Mouse (Mus musculus) embryo, embryonic 11 days (tissue): Measurements from ENCODE around the gene Bmx.

Experiments used
- DNase-seq: peaks from one replicate; pipeline ENCODE4 v3.0.0-alpha.2; 2015

Gene Bmx

GRCm38 (mm10) chrX:164258057-164258456 lies at the start of gene Bmx:
Bmx (minus strand) TSS chrX:164258193.
- DNase-seq, result no peak

GRCm38 (mm10) chrX:164306250-164306649 lies 48.3 kb upstream of the Bmx start:
- DNase-seq, result no peak

- DNase-seq, result peak; percentile 39
These were observed 33.2 kb upstream of the Bmx start for GRCm38 (mm10) chrX:164291147-164291546.

GRCm38 (mm10) chrX:164287077-164287476 lies 29.1 kb upstream of the Bmx start:
- DNase-seq, result peak; percentile 48

GRCm38 (mm10) chrX:164283808-164284207 lies 25.8 kb upstream of the Bmx start:
- DNase-seq, result no peak

- no peak for DNase-seq
These were observed 23.1 kb upstream of the Bmx start for GRCm38 (mm10) chrX:164280918-164281647.

- no peak for DNase-seq
These were observed 17.5 kb upstream of the Bmx start for GRCm38 (mm10) chrX:164275536-164275935.

- no peak for DNase-seq
These were observed 12.6 kb upstream of the Bmx start for GRCm38 (mm10) chrX:164270603-164271002.

- DNase-seq, result peak; percentile 63
These were observed 11.3 kb upstream of the Bmx start, which contains the start of gene Pir for GRCm38 (mm10) chrX:164269285-164269761. Pir (plus strand) TSS chrX:164269371.

GRCm38 (mm10) chrX:164264861-164265260 lies 6.9 kb upstream of the Bmx start:
- DNase-seq, result no peak

- no peak for DNase-seq
These were observed 4.3 kb upstream of the Bmx start for GRCm38 (mm10) chrX:164262286-164262685.

- no peak for DNase-seq
These were observed 669 bp upstream of the Bmx start for GRCm38 (mm10) chrX:164258662-164259061.

GRCm38 (mm10) chrX:164256527-164256926 lies 1.5 kb downstream of the Bmx start:
- DNase-seq, result no peak

GRCm38 (mm10) chrX:164246722-164247121 lies 11.3 kb downstream of the Bmx start:
- DNase-seq, result no peak

GRCm38 (mm10) chrX:164245714-164246113 lies 12.3 kb downstream of the Bmx start:
- peak; percentile 23 for DNase-seq

- no peak for DNase-seq
These were observed 24.6 kb downstream of the Bmx start for GRCm38 (mm10) chrX:164233380-164233779.

GRCm38 (mm10) chrX:164221989-164222388 lies 36.0 kb downstream of the Bmx start:
- DNase-seq, result peak; percentile 1

GRCm38 (mm10) chrX:164200547-164200946 lies 57.4 kb downstream of the Bmx start:
- no peak for DNase-seq

GRCm38 (mm10) chrX:164197679-164198078 lies 60.3 kb downstream of the Bmx start:
- DNase-seq, result no peak

GRCm38 (mm10) chrX:164189880-164190279 lies 68.1 kb downstream of the Bmx start:
- no peak for DNase-seq

GRCm38 (mm10) chrX:164183844-164184243 lies 74.1 kb downstream of the Bmx start:
- DNase-seq, result peak; percentile 63

GRCm38 (mm10) chrX:164179746-164180145 lies 78.2 kb downstream of the Bmx start:
- DNase-seq, result peak; percentile 58

GRCm38 (mm10) chrX:164178856-164179255 lies 79.1 kb downstream of the Bmx start:
- no peak for DNase-seq

GRCm38 (mm10) chrX:164175780-164176179 lies 82.2 kb downstream of the Bmx start:
- DNase-seq, result no peak

- DNase-seq, result no peak
These were observed 82.7 kb downstream of the Bmx start for GRCm38 (mm10) chrX:164175311-164175710.
